ENCODE assay signal across 22 mouse cellular contexts in genomic region chr6:139226127-139226526, GRCm38 (mm10).
"Had no signal": no experiment of that assay in that cellular context is flagged by ENCODE, and none has a peak within 500 bp of the region (broad histone marks: within the 10 kb centered on the region; RNA-seq: fewer than 3 reads in every experiment).

No protein-coding gene starts in this region.

- ATAC-seq: hindbrain, embryonic 16.5 days; hindbrain, postnatal 0 days; inflammation-experienced regulatory T-cells, adult 6 months; intestine, embryonic 15.5 days; intestine, embryonic 16.5 days; intestine, postnatal 0 days had no signal

- DNase-seq: heart, postnatal 10 days; heart, postnatal 14 days; heart, postnatal 36 days; heart, postnatal 4 days; kidney, adult 11 months; kidney, adult 18-20 months; kidney, adult 2 months; kidney, adult 8-10 months; kidney, adult 9 months; kidney, postnatal 10 days; kidney, postnatal 14 days; kidney, postnatal 25 days; kidney, postnatal 36 days; kidney, postnatal 4 days; layer of hippocampus, adult 9-11 months; layer of hippocampus, postnatal 36 days had no signal
